Mouse (Mus musculus): ENCODE measurements around the gene 4930519G04Rik. TPM values are rescaled to one million over a fixed set of nuclear protein-coding genes. Genes with fewer than 3 reads are reported as not detected.
"Not testable (repeated sequence)": the region's sequence is repeated elsewhere in the genome, so short reads cannot be mapped to it uniquely, and the experiment has no call there.

Gene 4930519G04Rik
- polyA plus RNA-seq, 1 experiment from 2014 or later, result not detected

- no peak overlapping the region for H3K4me2 ChIP-seq
- TF ChIP-seq CTCF (IDR thresholded peaks at IDR 0.05; ENCODE audit: low read depth), result no peak
- no peak overlapping the region for H3K9ac ChIP-seq
- H3K36me3 ChIP-seq (ENCODE audit: insufficient read depth), result no peaks in the 10 kb centered on the region
- no peaks in the 10 kb centered on the region for H3K4me1 ChIP-seq (ENCODE audit: insufficient read depth)
- no peak overlapping the region for H3K4me3 ChIP-seq (ENCODE audit: low read depth, low read length)
- no peaks in the 10 kb centered on the region for H3K27me3 ChIP-seq (ENCODE audit: insufficient read depth, low read length)
- ATAC-seq (ENCODE audit: insufficient read depth) (0 out of 2 replicates have a peak, but pooled peaks have one; percentile 14), DNase-seq (no peak)
- H3K27ac ChIP-seq (ENCODE audit: low read depth), result no peak overlapping the region
- no peaks in the 10 kb centered on the region for H3K9me3 ChIP-seq (ENCODE audit: low read depth, low read length)
- whole genome bisulfite sequencing, result 52% methylated on average over 5 of the region's 5 CpGs
These were observed 10.8 kb upstream of the 4930519G04Rik start for GRCm38 (mm10) chr5:114842674-114843073.

GRCm38 (mm10) chr5:114844371-114844770 is 9.1 kb upstream of the 4930519G04Rik start:
- H3K36me3 ChIP-seq (ENCODE audit: insufficient read depth); H3K9ac ChIP-seq; ATAC-seq (ENCODE audit: insufficient read depth); H3K9me3 ChIP-seq (ENCODE audit: low read depth, low read length); H3K4me3 ChIP-seq (ENCODE audit: low read depth, low read length); H3K4me1 ChIP-seq (ENCODE audit: insufficient read depth); H3K27ac ChIP-seq (ENCODE audit: low read depth); H3K4me2 ChIP-seq; H3K27me3 ChIP-seq (ENCODE audit: insufficient read depth, low read length); DNase-seq: not testable (repeated sequence)
- WGBS, result 70% methylated on average over 2 of the region's 2 CpGs

- 79% methylated on average over 20 of the region's 20 CpGs for WGBS
- ATAC-seq (ENCODE audit: insufficient read depth) (no peak), DNase-seq (no peak)
- TF ChIP-seq CTCF (IDR thresholded peaks at IDR 0.05; ENCODE audit: low read depth), result no peak
- no peak overlapping the region for H3K4me2 ChIP-seq
- H3K9me3 ChIP-seq (ENCODE audit: low read depth, low read length), result no peaks in the 10 kb centered on the region
- no peaks in the 10 kb centered on the region for H3K27me3 ChIP-seq (ENCODE audit: insufficient read depth, low read length)
- no peak overlapping the region for H3K9ac ChIP-seq
- no peaks in the 10 kb centered on the region for H3K4me1 ChIP-seq (ENCODE audit: insufficient read depth)
- H3K27ac ChIP-seq (ENCODE audit: low read depth), result no peak overlapping the region
- no peak overlapping the region for H3K4me3 ChIP-seq (ENCODE audit: low read depth, low read length)
- no peaks in the 10 kb centered on the region for H3K36me3 ChIP-seq (ENCODE audit: insufficient read depth)
These were observed 1.8 kb upstream of the 4930519G04Rik start for GRCm38 (mm10) chr5:114851565-114852236.

- no peaks in the 10 kb centered on the region for H3K36me3 ChIP-seq (ENCODE audit: insufficient read depth)
- no peak within 1 kb of the TSS for H3K9ac ChIP-seq
- no peaks in the 10 kb centered on the region for H3K9me3 ChIP-seq (ENCODE audit: low read depth, low read length)
- no peak for TF ChIP-seq CTCF (IDR thresholded peaks at IDR 0.05; ENCODE audit: low read depth)
- ATAC-seq (ENCODE audit: insufficient read depth), result no peak
- H3K27ac ChIP-seq (ENCODE audit: low read depth), result no peak within 1 kb of the TSS
- peak within 1 kb of the TSS; percentile 22 for H3K4me3 ChIP-seq (ENCODE audit: low read depth, low read length)
- H3K4me2 ChIP-seq, result peak within 1 kb of the TSS; percentile 59
- 65% methylated on average over 12 of the region's 12 CpGs for WGBS
- no peak for DNase-seq
- peaks cover 11% of the 10 kb centered on the region for H3K27me3 ChIP-seq (ENCODE audit: insufficient read depth, low read length)
- H3K4me1 ChIP-seq (ENCODE audit: insufficient read depth), result no peaks in the 10 kb centered on the region
These were observed 5.1 kb downstream of the 4930519G04Rik start, which contains the start of gene Gm9936 for GRCm38 (mm10) chr5:114858582-114858981. Gm9936 (minus strand) TSS chr5:114858682.

- ATAC-seq (ENCODE audit: insufficient read depth) (no peak), DNase-seq (peak; percentile 93)
These were observed 5.8 kb downstream of the 4930519G04Rik start for GRCm38 (mm10) chr5:114859253-114859652.

GRCm38 (mm10) chr5:114861730-114862129 is 8.3 kb downstream of the 4930519G04Rik start:
- H3K27ac ChIP-seq (ENCODE audit: low read depth), result no peak overlapping the region
- H3K27me3 ChIP-seq (ENCODE audit: insufficient read depth, low read length), result peaks cover 11% of the 10 kb centered on the region
- DNase-seq, result no peak
- no peaks in the 10 kb centered on the region for H3K36me3 ChIP-seq (ENCODE audit: insufficient read depth)
- TF ChIP-seq CTCF (IDR thresholded peaks at IDR 0.05; ENCODE audit: low read depth), result no peak
- ATAC-seq (ENCODE audit: insufficient read depth), result no peak
- no peaks in the 10 kb centered on the region for H3K9me3 ChIP-seq (ENCODE audit: low read depth, low read length)
- WGBS, result 60% methylated on average over 6 of the region's 6 CpGs
- H3K4me2 ChIP-seq, result no peak overlapping the region
- H3K9ac ChIP-seq, result no peak overlapping the region
- H3K4me3 ChIP-seq (ENCODE audit: low read depth, low read length), result no peak overlapping the region
- no peaks in the 10 kb centered on the region for H3K4me1 ChIP-seq (ENCODE audit: insufficient read depth)

More at GRCm38 (mm10) chr5:114859253-114859652, 5.8 kb downstream of the 4930519G04Rik start:
- no peaks in the 10 kb centered on the region for H3K4me1 ChIP-seq (ENCODE audit: insufficient read depth)
- TF ChIP-seq CTCF (IDR thresholded peaks at IDR 0.05; ENCODE audit: low read depth), result peak; percentile 90
- H3K9me3 ChIP-seq (ENCODE audit: low read depth, low read length), result no peaks in the 10 kb centered on the region
- H3K36me3 ChIP-seq (ENCODE audit: insufficient read depth), result no peaks in the 10 kb centered on the region
- H3K27me3 ChIP-seq (ENCODE audit: insufficient read depth, low read length), result peaks cover 11% of the 10 kb centered on the region
- H3K27ac ChIP-seq (ENCODE audit: low read depth), result no peak overlapping the region
- peak overlapping the region; percentile 59 for H3K4me2 ChIP-seq
- no peak overlapping the region for H3K9ac ChIP-seq
- 4% methylated on average over 18 of the region's 18 CpGs for WGBS
- peak overlapping the region; percentile 22 for H3K4me3 ChIP-seq (ENCODE audit: low read depth, low read length)

- DNase-seq, result no peak
- no peak overlapping the region for H3K27ac ChIP-seq (ENCODE audit: low read depth)
These were observed 11.3 kb downstream of the 4930519G04Rik start for GRCm38 (mm10) chr5:114864813-114865212.

More at GRCm38 (mm10) chr5:114864813-114865212, 11.3 kb downstream of the 4930519G04Rik start:
- no peak for ATAC-seq (ENCODE audit: insufficient read depth)
- TF ChIP-seq CTCF (IDR thresholded peaks at IDR 0.05; ENCODE audit: low read depth), result no peak
- no peak overlapping the region for H3K4me3 ChIP-seq (ENCODE audit: low read depth, low read length)
- H3K9ac ChIP-seq, result no peak overlapping the region
- H3K36me3 ChIP-seq (ENCODE audit: insufficient read depth), result no peaks in the 10 kb centered on the region
- H3K4me2 ChIP-seq, result no peak overlapping the region
- H3K27me3 ChIP-seq (ENCODE audit: insufficient read depth, low read length), result peaks cover 3% of the 10 kb centered on the region; the same call in 1 of the 2 replicates
- H3K9me3 ChIP-seq (ENCODE audit: low read depth, low read length), result peaks cover 10% of the 10 kb centered on the region; the same call in 1 of the 2 replicates
- whole genome bisulfite sequencing, result 83% methylated on average over 7 of the region's 7 CpGs
- no peaks in the 10 kb centered on the region for H3K4me1 ChIP-seq (ENCODE audit: insufficient read depth)

All from lung, embryonic 14.5 days (tissue).